Mouse (Mus musculus) heart, adult 11 months (tissue): ENCODE measurements around the gene Hoxb2.

Experiments
- DNase-seq: peaks from one replicate; pipeline ENCODE4 v3.0.0; 2022

The Hoxb2 gene

DNA sequence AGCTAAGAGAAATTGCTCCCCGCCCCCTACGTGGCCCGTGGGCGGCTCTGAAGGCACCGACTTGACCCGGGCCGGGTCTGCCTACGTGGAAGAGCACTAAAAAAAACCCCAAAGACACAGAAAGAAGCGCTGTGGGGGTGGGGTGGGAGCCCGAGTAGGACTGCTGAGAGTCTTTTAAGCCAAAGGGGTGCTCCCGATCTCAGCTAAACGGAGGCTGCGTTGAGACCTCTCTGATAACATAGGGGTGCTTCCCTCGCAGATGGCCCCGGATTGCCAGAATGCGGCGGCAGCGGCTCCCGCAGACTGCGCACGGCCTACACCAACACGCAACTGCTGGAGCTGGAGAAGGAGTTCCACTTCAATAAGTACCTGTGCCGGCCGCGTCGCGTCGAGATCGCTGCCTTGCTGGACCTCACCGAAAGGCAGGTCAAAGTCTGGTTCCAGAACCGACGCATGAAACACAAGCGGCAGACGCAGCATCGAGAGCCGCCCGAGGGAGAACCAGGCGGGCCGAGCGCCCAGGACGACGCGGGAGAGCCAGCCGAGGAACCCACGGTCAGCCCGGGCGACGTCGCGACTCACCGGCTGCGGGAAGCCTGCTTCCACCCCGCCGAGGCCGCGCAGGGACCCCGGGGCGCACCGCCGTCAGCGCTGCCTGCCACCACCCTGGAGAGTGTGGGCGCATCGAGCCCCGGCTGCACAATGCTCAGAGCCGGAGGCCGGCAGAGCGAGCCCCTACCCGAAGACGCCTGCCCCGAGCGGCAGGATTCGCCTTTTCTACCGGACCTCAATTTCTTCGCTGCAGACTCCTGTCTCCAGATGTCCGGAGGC is 2.6 kb downstream of the Hoxb2 start:
- peak; percentile 93 for DNase-seq

DNA sequence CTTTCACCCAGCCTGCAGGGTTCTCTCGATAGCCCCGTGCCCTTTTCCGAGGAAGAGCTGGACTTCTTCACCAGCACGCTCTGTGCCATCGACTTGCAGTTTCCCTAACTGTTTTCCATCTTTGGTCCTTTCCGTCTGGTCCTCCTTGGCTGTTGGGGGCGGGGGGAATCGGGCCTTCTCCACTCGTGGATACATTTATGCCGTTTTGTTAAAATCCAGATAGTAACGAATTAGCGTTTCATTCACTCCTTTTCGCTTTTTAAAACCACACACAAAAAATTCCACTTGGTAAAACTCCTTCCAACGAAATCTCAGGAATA is 3.2 kb downstream of the Hoxb2 start:
- DNase-seq, result no peak

DNA sequence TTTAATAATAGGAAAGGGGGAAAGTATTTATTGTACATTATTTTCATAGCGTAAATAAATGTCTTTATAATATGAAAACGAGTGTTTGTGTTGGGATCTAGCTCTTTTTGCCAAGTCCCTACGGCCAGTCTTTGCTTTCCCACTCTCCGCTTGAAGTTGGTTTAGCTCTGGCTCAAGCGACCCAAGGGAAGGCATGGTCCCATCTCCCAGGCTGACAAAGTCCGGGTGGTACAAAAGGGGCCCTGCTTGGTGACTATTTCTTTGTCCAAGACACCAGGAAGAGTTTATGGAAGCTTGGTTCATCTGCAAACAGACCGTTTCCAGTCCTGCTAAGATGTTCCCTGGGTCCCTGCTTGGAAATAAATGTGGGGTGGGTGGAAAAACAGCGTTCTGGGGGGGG is 3.6 kb downstream of the Hoxb2 start:
- peak; percentile 37 for DNase-seq

DNA sequence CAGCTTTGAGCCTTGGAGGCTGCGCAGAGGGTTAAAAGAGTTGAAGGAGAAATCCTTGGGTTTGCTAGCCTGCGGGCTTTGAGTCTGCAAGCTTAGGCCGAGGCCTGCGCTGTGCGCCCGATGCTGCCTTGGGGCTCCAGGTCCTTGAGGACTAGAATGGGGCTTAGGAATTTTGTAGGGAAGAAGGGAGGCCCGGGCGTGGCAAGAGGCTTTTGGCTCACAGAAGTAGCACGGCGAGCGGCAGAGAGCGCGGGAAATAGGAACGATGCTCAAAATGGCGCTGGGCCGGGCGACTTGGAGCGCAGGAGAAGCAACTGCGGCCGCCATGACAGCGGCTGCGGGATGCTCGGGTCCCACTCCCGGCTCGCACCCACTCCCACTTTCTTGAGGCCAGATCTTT is 4.1 kb downstream of the Hoxb2 start:
- DNase-seq, result peak; percentile 83

DNA sequence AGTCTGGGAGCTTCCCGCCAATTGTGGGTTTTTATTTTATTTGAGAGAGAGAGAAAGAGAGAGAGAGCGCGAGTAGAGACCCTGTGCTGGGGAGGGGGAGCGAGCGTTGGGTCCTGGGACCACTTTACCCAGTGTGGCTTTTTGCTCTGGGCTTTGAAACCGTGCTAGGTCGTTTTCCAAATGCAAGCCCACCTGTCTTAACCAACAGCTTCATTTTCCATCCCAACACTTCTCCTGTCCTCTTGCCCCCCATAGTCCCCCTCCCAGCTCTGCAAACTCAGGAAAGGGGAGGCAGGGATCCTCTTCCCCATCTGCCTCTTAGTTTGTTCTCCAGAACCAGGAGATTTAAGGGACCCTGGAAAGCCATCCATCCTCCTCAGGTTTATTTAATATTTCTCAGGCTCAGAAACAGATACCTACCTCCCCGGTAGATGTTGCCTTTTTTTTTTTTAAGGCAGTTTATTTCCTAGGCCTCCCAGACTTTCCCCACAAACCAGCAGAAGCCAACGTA is 4.5 kb downstream of the Hoxb2 start:
- peak; percentile 81 for DNase-seq

DNA sequence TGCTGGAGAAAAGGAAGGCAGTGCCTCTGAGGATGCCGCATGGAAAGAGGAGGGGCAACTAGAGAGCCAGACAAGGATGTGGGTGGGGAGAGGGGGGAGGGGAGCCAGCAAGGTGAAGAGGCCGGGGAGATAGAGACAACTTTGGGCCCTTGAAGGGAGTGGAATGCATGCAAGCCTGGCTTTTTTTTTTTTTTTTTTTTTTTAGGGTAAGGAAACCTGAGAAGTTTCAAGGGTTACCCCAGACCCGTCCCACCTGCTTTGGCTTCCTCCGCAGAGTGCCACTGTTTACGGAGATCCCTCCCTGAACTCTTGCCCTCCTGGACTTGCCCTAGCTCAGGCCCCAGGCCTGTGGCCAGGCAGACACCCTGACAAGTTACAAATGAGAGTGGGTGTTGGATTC is 13.5 kb downstream of the Hoxb2 start:
- DNase-seq, result peak; percentile 60

GRCm38 (mm10) chr11:96365441-96366091 is 15.2 kb downstream of the Hoxb2 start, which contains the start of gene Hoxb1:
TSS of gene Hoxb1 (plus strand) at chr11:96365752.
- DNase-seq, result peak; percentile 81

DNA sequence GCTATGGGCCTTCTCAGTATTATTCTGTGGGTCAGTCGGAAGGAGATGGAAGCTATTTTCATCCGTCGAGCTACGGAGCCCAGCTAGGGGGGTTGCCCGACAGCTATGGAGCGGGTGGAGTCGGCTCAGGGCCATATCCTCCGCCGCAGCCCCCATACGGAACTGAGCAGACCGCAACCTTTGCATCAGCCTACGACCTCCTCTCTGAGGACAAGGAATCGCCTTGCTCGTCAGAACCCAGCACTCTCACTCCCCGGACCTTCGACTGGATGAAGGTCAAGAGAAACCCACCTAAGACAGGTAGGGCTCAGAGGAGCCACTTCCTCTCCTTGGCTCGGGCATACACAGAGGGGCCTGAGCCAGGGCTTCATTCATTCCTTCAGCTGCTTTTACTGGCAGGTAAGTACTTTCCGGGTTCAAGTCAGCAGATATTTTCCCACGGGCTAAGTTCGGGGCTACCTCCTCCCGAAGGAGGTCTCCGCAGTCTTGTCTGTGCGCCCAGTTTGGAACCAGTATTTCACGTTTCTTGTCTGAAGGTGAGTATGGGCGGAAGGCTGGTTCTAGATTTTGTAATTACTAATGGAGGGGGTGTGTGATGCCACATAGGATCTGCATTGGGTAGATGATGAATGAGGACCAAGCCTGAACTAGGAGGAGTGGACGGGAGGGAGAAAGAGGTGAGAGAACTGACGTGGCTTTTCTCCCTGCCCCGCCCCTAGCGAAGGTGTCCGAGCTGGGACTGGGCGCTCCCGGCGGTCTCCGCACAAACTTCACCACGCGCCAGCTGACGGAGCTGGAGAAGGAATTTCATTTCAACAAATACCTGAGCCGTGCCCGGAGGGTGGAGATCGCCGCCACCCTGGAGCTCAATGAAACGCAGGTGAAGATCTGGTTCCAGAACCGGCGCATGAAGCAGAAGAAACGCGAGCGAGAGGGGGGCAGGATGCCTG is 16.0 kb downstream of the Hoxb2 start:
- DNase-seq, result peak; percentile 86

- no peak for DNase-seq
Measured at GRCm38 (mm10) chr11:96367141-96367540, 16.8 kb downstream of the Hoxb2 start.

- peak; percentile 73 for DNase-seq
Measured at GRCm38 (mm10) chr11:96368686-96369085, 18.4 kb downstream of the Hoxb2 start.

DNA sequence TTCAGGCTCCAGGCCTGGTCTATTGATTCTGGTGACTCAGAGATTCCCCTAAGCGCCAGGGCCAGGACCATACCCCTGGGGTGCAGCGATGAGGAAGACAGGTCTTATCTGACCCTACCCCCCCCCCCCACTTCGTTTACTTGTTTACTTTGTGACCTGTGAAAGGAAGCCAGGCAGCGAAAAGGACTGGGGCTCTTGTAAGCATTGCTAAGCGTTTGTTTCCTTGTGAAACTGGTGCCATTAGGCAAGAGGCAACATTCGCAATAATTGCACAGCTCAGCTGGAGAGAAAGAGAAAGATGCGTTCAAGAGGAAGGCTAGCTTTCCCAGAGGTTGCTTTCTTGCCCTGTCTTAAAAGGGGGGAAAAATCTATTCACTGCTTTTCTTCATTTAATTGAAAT is 18.8 kb downstream of the Hoxb2 start:
- no peak for DNase-seq

DNA sequence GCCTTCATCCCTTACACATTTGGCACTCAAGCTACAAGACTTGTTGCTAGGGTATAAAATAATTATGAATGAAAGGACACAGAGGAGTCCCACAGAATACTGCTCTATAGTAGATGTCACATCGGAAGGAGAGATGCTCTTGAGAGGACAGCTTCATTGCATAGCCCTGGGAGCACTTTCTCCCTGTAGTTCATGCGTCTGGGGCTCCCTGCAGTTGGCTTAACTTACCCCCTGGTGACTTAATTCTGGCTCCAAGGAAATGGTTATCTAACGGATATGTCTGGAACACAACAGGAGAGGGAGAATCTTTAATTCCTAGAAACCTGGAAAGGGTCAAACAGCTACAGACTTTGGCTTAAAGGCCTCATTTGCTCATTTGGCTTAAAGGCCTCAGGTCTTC is 21.4 kb downstream of the Hoxb2 start:
- DNase-seq, result peak; percentile 75

- peak; percentile 82 for DNase-seq
Measured at GRCm38 (mm10) chr11:96372519-96372918, 22.2 kb downstream of the Hoxb2 start.

DNA sequence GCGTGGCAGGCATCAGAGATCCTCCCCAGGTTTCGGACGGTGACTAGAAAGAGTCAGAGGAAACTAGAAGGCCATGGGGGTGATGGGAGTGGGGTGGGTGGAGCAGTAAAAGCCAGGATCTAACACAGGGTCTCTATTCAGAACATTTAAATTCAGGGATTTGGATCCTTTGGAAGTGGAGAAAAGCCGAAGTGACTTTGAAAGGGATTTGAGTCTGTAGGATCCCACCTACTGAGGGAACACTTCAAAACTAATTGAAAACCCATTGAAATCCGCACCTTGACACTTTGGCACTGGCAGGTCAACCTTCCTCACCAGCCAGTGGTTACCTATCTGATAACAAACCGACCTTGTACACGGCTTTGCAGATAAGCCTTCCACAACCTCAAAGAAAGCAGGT is 24.5 kb downstream of the Hoxb2 start:
- peak; percentile 30 for DNase-seq

DNA sequence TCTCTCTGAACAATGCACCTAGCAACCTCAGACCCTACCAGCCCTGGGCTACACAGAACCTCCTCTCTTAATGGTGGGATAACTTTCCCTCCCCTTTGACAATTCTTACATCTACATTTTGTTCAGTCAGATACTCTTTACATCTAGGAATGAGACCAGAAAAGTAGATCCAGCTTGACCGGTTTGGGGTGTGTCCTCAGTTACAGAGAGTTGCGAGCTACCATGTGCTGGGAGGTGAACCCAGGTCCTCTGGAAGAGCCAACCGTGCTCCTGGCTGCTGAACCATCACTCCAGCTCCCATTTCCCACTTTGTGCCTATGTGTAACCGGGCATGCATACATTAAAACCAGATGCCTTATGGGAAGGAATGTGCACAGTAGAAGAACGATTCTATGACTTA is 33.1 kb downstream of the Hoxb2 start:
- no peak for DNase-seq

- DNase-seq, result no peak
Measured at GRCm38 (mm10) chr11:96387635-96388034, 37.3 kb downstream of the Hoxb2 start.

GRCm38 (mm10) chr11:96396772-96397626 is 46.7 kb downstream of the Hoxb2 start:
- DNase-seq, result no peak

DNA sequence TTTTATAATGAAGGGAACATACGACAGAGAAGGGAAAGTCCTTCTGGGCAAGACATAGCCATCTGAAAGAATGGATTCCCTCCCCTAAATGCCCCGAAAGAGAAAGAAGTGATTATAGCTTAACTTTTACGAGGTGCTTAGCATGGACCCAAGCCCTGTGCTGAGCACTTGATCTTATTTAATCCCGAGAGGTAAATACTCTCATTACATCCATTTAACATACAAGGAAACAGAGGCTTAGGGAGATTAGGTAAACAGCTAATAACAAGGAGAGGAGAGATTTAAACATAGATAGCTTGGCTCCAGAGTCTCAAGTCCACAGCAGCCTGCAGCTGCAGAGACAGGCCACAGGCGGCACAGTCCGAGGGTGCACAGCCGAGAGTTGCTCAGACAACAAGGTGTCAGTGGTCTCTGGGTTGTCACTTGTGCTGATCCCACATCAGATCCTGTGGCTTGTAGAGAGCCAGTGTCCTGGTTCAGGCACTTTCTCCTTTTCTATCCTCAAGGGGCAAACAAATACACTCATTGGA is 47.5 kb downstream of the Hoxb2 start:
- no peak for DNase-seq

- peak; percentile 94 for DNase-seq
Measured at GRCm38 (mm10) chr11:96399923-96400322, 49.6 kb downstream of the Hoxb2 start.
